Mouse (Mus musculus) intestine, embryonic 14.5 days (tissue): ENCODE measurements around the gene Tjp2. TPM values are rescaled to one million over a fixed set of nuclear protein-coding genes. Genes with fewer than 3 reads are reported as not detected.
"Not testable (repeated sequence)": the region's sequence is repeated elsewhere in the genome, so short reads cannot be mapped to it uniquely, and the experiment has no call there.

Source experiments
- ATAC-seq: fragments of 200-750 bp; cut with Nextera tagmentation; replicated peaks from 2 replicates; pipeline ENCODE4 v1.8.0; 2017; ENCODE audit warnings: low read depth, moderate number of reproducible peaks, moderate TSS enrichment, moderate library complexity; ENCODE audit not compliant: low FRiP score, low TSS enrichment
- DNase-seq: peaks from one replicate; pipeline ENCODE4 v3.0.0-alpha.2; 2018; ENCODE audit warnings: low spot score
- H3K27ac ChIP-seq: fragments of 300-500 bp; sonication (generic); 2 replicates; pipeline ENCODE4 v1.5.1; 2014; ENCODE audit warnings: low read depth, mild to moderate bottlenecking, control low read depth
- H3K27me3 ChIP-seq: fragments of 300-500 bp; sonication (generic); replicated peaks from 2 replicates; pipeline ENCODE4 v1.6.1; 2014; ENCODE audit warnings: low read length, control low read depth; ENCODE audit not compliant: control insufficient read depth, insufficient read depth
- H3K36me3 ChIP-seq: fragments of 300-500 bp; sonication (generic); 2 replicates; pipeline ENCODE4 v1.6.1; 2014; ENCODE audit warnings: low read length, control low read depth; ENCODE audit not compliant: control insufficient read depth, insufficient read depth
- H3K4me1 ChIP-seq: fragments of 300-500 bp; sonication (generic); replicated peaks from 2 replicates; pipeline ENCODE4 v1.6.1; 2014; ENCODE audit warnings: low read length, control low read depth, mixed read lengths; ENCODE audit not compliant: control insufficient read depth, insufficient read depth
- H3K4me2 ChIP-seq: fragments of 300-500 bp; sonication (generic); 2 replicates; pipeline ENCODE4 v1.6.1; 2014; ENCODE audit warnings: low read length
- H3K4me3 ChIP-seq: fragments of 300-500 bp; sonication (generic); 2 replicates; pipeline ENCODE4 v1.5.1; 2014; ENCODE audit warnings: low read depth, low read length, control low read depth, mixed read lengths
- H3K9ac ChIP-seq: fragments of 300-500 bp; sonication (generic); 2 replicates; pipeline ENCODE4 v1.6.1; 2014; ENCODE audit warnings: mild to moderate bottlenecking, low read length
- H3K9me3 ChIP-seq: fragments of 300-500 bp; sonication (generic); 2 replicates; pipeline ENCODE4 v1.6.1; 2016; ENCODE audit warnings: low read length, control low read depth; ENCODE audit not compliant: control insufficient read depth
- WGBS: fragments of 180-500 bp; shearing (Covaris S2); extraction: QIAGEN DNeasy Blood & Tissue Kit; methylation state at CpG from one replicate; pipeline ENCODE4 v1.1.7; 2014; 5-methylcytosine and 5-hydroxymethylcytosine counted together
- polyA plus RNA-seq: library from polyadenylated mRNA; unstranded; fragments of >200 nt; fragmentation: Nextera tagmentation; extraction: Ambion mirVana; gene quantifications from 2 replicates; pipeline ENCODE4 v1.2.1, GENCODE M21; 2014

Tjp2 gene
- polyA plus RNA-seq, 1 experiment from 2014 or later: 41.9 TPM

- Histone ChIP-seq H3K4me3 (no peak overlapping the region), H3K27ac (no peak overlapping the region), H3K9me3 (no peaks in the 10 kb centered on the region), H3K36me3 (no peaks in the 10 kb centered on the region), H3K9ac (no peak overlapping the region), H3K4me1 (no peaks in the 10 kb centered on the region), H3K4me2 (no peak overlapping the region), H3K27me3 (no peaks in the 10 kb centered on the region)
- 68% methylated on average over 12 of the region's 12 CpGs for WGBS
- no peak for DNase-seq
- ATAC-seq: no peak
These were observed 24.3 kb downstream of the Tjp2 start for GRCm38 (mm10) chr19:24200566-24200965.

GRCm38 (mm10) chr19:24198676-24199303 is 26.0 kb downstream of the Tjp2 start:
- WGBS: 69% methylated on average over 11 of the region's 11 CpGs
- H3K36me3 ChIP-seq: no peaks in the 10 kb centered on the region

GRCm38 (mm10) chr19:24197338-24197737 is 27.5 kb downstream of the Tjp2 start:
- ATAC-seq: no peak
- Histone ChIP-seq H3K4me2 (no peak overlapping the region), H3K27ac (no peak overlapping the region), H3K9ac (no peak overlapping the region), H3K36me3 (no peaks in the 10 kb centered on the region), H3K9me3 (0 out of 2 replicates have a peak, but pooled peaks cover 4% of the 10 kb centered on the region), H3K4me1 (no peaks in the 10 kb centered on the region), H3K27me3 (no peaks in the 10 kb centered on the region), H3K4me3 (no peak overlapping the region)
- no peak for DNase-seq
- WGBS: 42% methylated on average over 3 of the region's 3 CpGs

More at GRCm38 (mm10) chr19:24198676-24199303, 26.0 kb downstream of the Tjp2 start:
- H3K4me3 ChIP-seq: no peak overlapping the region
- H3K27ac ChIP-seq: no peak overlapping the region
- no peak overlapping the region for H3K4me2 ChIP-seq
- ATAC-seq (no peak), DNase-seq (no peak)
- 0 out of 2 replicates have a peak, but pooled peaks cover 4% of the 10 kb centered on the region for H3K9me3 ChIP-seq
- no peaks in the 10 kb centered on the region for H3K4me1 ChIP-seq
- H3K9ac ChIP-seq: no peak overlapping the region
- no peaks in the 10 kb centered on the region for H3K27me3 ChIP-seq

- Histone ChIP-seq H3K4me2 (no peak overlapping the region), H3K4me3 (no peak overlapping the region), H3K9ac (no peak overlapping the region), H3K27ac (no peak overlapping the region), H3K9me3 (0 out of 2 replicates have a peak, but pooled peaks cover 4% of the 10 kb centered on the region), H3K36me3 (no peaks in the 10 kb centered on the region), H3K27me3 (no peaks in the 10 kb centered on the region), H3K4me1 (no peaks in the 10 kb centered on the region)
- no peak for ATAC-seq
- no peak for DNase-seq
- 62% methylated on average over 7 of the region's 7 CpGs for WGBS
These were observed 29.6 kb downstream of the Tjp2 start for GRCm38 (mm10) chr19:24195224-24195623.

- ATAC-seq (no peak), DNase-seq (no peak)
- Histone ChIP-seq H3K9ac (no peak overlapping the region), H3K9me3 (0 out of 2 replicates have a peak, but pooled peaks cover 4% of the 10 kb centered on the region), H3K4me2 (no peak overlapping the region), H3K36me3 (no peaks in the 10 kb centered on the region), H3K4me1 (no peaks in the 10 kb centered on the region), H3K4me3 (no peak overlapping the region), H3K27ac (no peak overlapping the region), H3K27me3 (no peaks in the 10 kb centered on the region)
- 97% methylated on average over 4 of the region's 4 CpGs for WGBS
These were observed 30.6 kb downstream of the Tjp2 start for GRCm38 (mm10) chr19:24194216-24194615.

GRCm38 (mm10) chr19:24192946-24193345 is 31.9 kb downstream of the Tjp2 start:
- WGBS: 86% methylated on average over 5 of the region's 5 CpGs
- ATAC-seq: no peak
- H3K36me3 ChIP-seq: no peaks in the 10 kb centered on the region

GRCm38 (mm10) chr19:24187791-24188190 is 37.0 kb downstream of the Tjp2 start:
- Histone ChIP-seq H3K9me3 (no peaks in the 10 kb centered on the region), H3K27me3 (no peaks in the 10 kb centered on the region), H3K27ac (no peak overlapping the region), H3K4me3 (no peak overlapping the region), H3K9ac (no peak overlapping the region), H3K4me1 (no peaks in the 10 kb centered on the region), H3K4me2 (no peak overlapping the region), H3K36me3 (no peaks in the 10 kb centered on the region)
- ATAC-seq (no peak), DNase-seq (no peak)
- 82% methylated on average over 2 of the region's 2 CpGs for WGBS

More at GRCm38 (mm10) chr19:24192946-24193345, 31.9 kb downstream of the Tjp2 start:
- Histone ChIP-seq H3K27ac (no peak overlapping the region), H3K9ac (no peak overlapping the region), H3K27me3 (no peaks in the 10 kb centered on the region), H3K4me3 (no peak overlapping the region), H3K9me3 (0 out of 2 replicates have a peak, but pooled peaks cover 4% of the 10 kb centered on the region), H3K4me2 (no peak overlapping the region), H3K4me1 (no peaks in the 10 kb centered on the region)
- DNase-seq: no peak

GRCm38 (mm10) chr19:24187358-24187757 is 37.5 kb downstream of the Tjp2 start:
- 75% methylated on average over 1 of the region's 1 CpGs for WGBS
- not testable (repeated sequence) for H3K27ac ChIP-seq, ATAC-seq, H3K36me3 ChIP-seq, H3K9me3 ChIP-seq, H3K4me2 ChIP-seq, DNase-seq, H3K9ac ChIP-seq, H3K4me3 ChIP-seq, H3K27me3 ChIP-seq, H3K4me1 ChIP-seq

- Histone ChIP-seq H3K9me3 (no peaks in the 10 kb centered on the region), H3K36me3 (no peaks in the 10 kb centered on the region), H3K4me3 (no peak overlapping the region), H3K4me2 (no peak overlapping the region), H3K9ac (no peak overlapping the region), H3K4me1 (no peaks in the 10 kb centered on the region), H3K27me3 (no peaks in the 10 kb centered on the region), H3K27ac (no peak overlapping the region)
- ATAC-seq (no peak), DNase-seq (no peak)
- 88% methylated on average over 15 of the region's 15 CpGs for whole genome bisulfite sequencing
These were observed 41.1 kb downstream of the Tjp2 start for GRCm38 (mm10) chr19:24183680-24184235.
